Mouse (Mus musculus) lung, postnatal 10 days (tissue): ENCODE measurements around the gene Celsr2.
A peak's percentile ranks its signal among the peaks of the same experiment; 100 is the strongest.

Source experiments
- DNase-seq: peaks from one replicate; pipeline ENCODE4 v3.0.0; 2021

Gene Celsr2

GRCm38 (mm10) chr3:108411026-108411753 is 4.2 kb downstream of the Celsr2 start:
- DNase-seq, result no peak

DNA sequence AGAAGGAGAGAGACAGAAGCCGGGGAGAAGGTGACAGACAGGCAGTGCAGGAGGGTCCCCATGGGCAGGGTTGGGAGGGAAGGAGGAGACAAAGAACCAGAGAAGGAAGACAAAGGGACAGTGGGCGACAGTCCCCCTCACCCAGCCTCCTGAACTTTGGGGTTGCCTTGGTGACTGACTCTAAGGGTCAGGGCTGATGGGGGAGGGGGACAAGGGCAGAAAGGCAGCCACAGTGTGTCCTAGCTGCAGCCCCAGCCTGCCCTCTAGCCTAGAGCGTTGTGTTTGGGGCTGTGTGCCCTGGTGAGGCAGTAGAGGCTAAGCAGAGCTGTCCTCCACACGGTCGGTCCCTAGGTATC is 5.0 kb downstream of the Celsr2 start:
- DNase-seq, result no peak

DNA sequence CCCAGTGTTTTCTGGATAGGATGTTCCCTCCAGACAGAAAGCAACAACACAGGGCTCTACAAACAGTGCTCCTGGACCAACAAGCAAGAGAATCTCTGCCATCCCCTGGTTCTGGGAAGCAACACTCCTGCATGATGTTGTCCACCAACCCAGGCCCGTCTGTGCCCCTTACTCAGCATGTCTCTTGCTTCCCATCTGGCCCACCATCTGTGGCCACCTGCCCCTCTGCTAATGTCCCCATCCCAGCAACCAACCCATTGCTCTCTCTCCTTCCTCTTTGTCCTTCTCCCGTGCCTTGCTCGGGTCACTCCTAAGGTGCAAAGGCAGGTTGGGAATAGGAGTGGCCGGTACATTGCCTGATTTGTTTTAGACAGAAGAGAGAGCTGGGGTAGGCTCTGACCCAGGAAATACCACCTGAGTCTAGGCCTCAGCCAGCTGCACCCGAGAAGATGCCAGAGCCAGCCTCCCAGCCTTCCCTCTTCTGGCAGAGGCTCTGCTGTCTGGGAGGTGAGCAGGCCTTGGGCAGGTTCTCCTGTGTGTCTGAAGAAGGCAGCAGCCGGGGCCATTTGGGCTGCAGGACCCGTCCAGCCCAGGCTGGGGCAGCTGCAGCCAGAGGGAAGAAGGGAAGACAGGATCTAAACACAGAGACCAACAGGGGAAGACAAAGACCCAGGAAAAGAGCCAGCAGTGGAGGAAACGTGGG is 5.5 kb downstream of the Celsr2 start:
- no peak for DNase-seq

- DNase-seq, result no peak
Measured at GRCm38 (mm10) chr3:108408517-108409008, 6.8 kb downstream of the Celsr2 start.

DNA sequence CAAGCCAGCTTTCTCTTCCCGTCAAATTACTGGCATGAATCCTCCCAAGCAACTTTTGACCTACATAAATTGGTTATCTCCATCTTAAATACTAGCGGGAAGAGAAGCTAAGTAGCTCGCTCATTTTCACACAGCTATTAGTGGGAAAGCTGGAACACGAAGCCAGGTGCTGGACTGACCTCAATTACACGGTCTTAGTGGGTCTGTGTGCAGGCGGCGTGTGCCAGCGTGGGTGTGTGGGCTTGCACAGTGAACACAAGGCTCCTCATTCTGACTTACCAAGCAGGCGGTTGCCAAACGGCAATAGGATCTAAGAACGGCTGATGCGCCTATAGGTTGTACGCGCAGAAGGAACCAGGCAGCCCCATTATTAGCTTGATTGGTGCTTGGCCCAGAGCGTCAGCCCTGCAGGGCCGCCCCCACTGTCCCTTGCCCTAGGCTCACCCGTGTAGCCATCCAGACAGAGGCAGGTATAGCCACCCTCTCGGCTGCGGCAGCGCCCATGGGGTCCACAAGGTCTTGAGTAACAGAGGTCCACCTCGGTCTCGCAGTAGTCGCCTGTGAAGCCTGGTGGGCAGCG is 9.0 kb downstream of the Celsr2 start:
- DNase-seq, result no peak

GRCm38 (mm10) chr3:108405536-108406305 is 9.6 kb downstream of the Celsr2 start:
- no peak for DNase-seq

DNA sequence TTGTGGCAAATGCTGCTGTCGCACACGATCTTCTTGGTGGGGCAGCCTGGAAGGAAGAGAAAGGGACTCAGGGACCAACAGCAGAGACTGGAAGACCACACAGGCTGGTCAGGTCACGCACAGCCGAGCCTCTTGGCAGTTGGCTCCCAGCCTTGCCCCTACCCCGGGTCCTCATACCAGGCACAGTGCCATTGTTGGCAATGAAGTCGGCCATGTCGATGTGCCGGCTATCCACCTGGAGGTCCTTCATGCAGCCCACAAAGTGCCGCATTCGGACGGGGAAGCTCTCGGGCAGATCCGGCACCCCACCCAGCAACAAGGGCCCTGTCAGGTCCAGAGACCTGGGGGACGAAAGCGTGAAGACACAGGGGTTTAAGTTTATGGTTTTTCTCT is 12.8 kb downstream of the Celsr2 start:
- no peak for DNase-seq

- peak; percentile 93 for DNase-seq
Measured at GRCm38 (mm10) chr3:108401692-108402527, 13.4 kb downstream of the Celsr2 start.

DNA sequence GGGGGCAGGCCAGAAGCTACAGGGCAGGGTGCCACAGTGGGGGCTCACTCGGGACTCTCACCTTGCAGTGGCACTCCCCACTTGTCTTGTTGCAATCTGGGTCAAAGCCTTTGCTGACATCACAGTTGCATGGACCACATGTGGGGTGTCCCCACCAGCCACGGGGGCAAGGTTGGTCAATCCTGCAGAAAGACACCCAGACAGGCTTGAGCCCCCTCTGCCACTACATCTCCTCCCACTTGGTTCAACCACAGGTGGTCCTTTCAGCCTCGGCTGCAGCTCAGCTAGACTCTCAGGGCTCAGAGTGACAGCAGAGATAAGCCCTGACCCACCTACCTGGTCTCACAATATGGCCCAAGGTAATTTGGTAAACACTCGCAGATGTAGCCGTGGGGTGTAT is 14.9 kb downstream of the Celsr2 start:
- no peak for DNase-seq

GRCm38 (mm10) chr3:108398281-108398680 is 17.1 kb downstream of the Celsr2 start:
- DNase-seq, result no peak

DNA sequence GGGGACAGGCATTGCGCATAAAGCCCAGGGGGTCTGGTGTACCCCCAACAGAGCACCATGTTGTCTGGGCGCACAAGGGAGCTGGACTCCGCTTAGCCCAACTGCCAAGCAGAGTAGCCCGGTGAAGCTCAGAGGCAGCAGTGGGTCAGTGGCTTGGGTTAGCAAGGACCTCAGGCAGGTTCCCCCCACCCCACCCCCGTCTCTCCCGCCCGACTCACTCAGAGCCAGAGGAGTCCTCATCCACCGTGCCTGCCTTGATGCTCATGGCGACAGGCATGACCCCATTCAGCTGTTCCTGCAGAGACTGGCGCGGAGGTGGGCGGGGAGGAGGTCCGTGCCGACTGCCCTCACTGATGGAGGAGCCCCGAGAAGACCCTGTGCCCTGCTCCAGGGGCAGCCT is 22.6 kb downstream of the Celsr2 start:
- no peak for DNase-seq

GRCm38 (mm10) chr3:108392299-108392698 is 23.1 kb downstream of the Celsr2 start:
- no peak for DNase-seq

GRCm38 (mm10) chr3:108389111-108389545 is 26.2 kb downstream of the Celsr2 start:
- peak; percentile 98 for DNase-seq

DNA sequence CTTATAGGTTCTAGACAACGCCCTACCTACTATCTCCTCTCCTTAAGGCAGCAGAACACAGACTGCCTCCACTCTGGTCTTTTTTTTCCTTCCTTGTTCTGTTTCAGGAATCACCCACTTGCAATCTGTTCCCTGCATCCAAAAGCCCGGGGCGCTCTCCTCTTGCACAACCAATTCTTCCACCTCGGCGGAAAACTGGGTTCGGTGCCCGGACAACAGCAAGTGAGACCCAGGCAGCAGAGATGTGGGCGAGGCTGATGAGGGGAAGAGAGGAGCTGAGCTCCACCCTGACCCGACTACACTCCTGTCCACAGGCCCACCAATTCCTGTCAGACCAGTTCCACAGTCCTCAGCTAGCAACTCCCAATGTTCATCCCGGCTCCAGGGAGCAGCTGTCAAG is 29.2 kb downstream of the Celsr2 start:
- DNase-seq, result no peak

DNA sequence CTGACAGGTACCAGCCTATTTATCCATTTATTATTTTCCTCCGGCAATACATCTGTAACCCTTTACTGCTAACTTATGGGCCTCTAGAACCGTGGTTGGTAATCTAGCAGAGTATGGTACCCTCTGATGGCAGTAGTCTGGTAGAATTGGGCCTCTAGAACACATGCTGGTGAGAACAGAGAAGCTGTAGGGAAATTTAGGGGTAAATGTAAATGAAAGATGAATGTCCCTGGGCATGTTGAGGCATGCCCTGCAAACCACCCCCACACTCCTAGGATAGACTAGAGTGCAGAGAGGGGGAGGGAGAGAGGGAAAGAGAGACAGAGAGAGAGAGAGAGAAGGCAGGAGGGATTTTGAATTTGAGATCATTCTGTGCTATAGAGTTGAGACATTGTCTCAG is 30.9 kb downstream of the Celsr2 start:
- DNase-seq, result no peak

DNA sequence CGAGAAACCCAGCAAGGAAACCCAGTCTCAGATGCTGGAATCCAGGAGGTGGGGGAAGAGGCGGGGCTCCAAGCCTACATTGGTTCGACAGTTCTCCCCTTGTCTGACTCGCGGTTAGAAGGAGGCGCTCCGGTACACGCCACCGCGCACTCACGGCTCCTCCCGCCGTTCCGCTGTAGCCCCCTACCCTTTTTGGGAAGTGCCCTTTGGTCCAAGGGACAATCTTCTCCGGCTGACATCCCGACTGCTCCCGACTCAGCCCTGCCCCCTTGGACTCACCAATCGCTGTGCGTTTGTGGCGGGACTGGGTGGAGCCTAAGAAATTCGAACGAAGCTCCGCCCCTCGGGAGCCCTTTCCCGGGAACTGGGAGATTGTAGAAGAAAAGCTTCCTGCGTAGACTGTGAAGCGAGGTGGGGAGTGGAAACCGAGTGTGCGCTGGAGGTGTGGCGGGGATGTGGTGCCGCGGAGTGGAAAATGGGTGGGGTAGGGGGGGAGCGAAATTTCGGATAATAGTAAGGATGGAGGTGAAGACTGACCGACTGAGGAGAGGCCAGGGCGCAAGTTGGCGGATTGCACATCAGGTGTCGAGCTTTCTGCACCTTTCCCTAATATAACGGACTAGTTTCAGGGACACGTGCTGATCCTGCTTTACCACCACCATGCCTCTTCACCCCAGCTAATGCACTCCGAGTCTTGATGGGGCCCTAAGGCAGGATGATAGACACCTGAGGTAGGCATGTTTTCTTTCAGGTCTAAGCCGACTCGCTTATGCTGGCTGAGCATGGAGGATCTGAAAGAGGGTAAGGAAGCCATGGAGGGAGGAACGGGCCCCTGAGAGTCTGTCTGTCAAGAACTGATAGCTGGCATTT is 31.6 kb downstream of the Celsr2 start, which contains the start of gene Psrc1:
Gene Psrc1, plus strand, starts transcription at position 355 of the 870 bp plus-strand sequence.
- peak; percentile 97 for DNase-seq

DNA sequence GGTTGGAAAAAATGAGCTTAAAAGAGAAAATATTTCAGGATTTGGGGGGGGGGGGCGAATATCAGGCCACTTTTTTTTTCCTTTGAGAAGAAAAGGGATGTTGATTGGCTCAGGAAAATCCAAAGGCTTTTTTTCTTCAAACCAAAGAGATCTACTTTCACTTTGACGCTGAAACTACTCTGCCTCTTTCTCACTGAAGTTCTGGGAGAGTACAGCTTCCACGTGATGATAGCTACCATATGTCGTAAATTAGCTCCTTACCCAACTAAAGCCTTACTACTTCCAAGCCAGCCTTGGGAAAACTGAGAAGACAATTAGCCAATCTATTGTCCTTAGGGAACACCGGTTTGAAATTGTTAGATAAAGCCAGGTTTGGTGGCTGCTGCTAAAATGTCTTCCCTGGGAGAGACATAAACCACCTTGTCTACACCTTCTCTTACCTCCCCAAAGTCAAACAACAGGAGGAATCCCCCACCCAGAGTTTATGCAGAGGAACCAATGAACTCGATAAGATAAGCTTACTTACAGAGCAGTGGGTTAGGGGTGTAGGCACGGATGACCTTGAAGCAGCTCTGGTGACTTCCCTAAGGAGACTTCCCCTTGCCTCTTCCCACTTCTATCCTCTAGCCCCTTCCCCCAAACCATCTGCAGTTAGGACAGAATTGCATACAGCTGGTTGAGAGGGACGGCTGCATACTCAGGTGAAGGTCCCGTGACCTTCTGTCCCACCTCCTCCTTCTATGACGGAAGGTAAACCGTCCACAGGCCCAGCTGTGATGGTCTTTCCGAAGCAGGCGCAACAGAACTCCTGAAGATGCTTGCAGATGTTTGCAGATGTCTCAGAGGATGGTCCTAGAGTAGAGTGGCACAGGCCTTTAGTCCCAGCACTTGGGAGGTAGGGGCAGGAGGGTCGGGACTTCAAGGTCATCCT is 33.1 kb downstream of the Celsr2 start:
- no peak for DNase-seq

DNA sequence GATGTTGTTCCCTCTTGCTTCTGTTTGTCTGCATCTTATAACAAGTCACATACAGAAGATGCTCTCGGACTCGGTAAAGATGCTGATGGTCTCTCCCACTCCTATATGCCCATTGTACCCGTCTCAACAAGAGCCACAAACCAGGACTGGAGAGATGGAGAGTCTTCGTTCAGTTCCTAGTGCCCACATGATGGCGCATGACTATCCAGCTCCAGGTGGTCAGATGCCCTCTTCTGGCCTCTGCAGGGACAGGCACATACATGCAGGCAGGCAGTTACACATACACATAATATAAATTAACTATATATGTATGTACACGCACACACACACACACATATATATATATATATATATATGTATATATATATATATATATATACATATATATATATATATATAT is 34.7 kb downstream of the Celsr2 start:
- DNase-seq, result no peak

DNA sequence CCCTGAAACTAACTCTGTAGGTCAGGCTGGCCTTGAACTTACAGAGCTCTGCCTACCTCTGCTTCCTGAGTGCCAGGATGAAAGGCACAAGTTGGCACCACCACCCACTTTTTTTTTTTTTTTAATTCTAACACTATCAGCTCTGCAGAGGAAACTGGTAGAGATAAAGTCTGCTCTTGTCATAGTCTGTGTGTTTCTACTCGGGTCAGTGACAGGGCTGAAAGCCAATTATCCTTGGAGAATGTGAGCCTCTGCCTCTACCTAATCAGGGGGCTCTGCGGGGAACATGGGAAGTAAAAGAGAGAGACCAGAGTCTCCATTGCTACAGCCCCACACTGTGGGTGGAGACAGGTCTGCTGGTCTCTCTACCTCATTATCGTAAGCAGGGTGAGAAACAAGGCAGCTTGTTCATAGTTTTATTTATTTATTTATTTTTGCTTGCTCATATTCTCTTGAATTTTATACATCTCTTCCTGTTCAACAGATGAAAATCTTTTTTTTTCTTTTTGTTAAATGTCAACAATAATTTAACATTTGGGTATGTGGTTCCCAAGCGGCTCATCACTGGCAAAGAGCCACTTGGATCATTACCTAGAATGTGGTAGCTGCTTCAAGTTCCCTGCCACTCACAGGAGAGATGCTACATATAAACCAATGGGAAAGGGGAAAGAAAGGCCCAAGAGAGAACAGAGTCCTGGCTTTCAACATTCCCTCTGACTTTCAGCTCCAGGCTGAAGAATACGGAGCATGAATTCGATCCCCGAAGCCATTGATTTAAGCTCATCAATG is 36.3 kb downstream of the Celsr2 start:
- no peak for DNase-seq
